Mouse (Mus musculus) gastrocnemius, postnatal 36 days (tissue): ENCODE measurements around the gene Tmco4. TPM values are rescaled to one million over a fixed set of nuclear protein-coding genes. Genes with fewer than 3 reads are reported as not detected.
A peak's percentile ranks its signal among the peaks of the same experiment; 100 is the strongest.
"Not testable (repeated sequence)": the region's sequence is repeated elsewhere in the genome, so short reads cannot be mapped to it uniquely, and the experiment has no call there.

ENCODE experiments used
- DNase-seq, 2 experiments: peaks; one replicate each; pipeline ENCODE4 v3.0.0; 2022
- intact Hi-C: fragments of 180-260 bp; cut with DNase I; formaldehyde crosslinking; loops from one replicate; pipeline ENCODE4 v1.15.1; 2025
- total RNA-seq, 2 experiments: library from RNA; stranded (reverse); gene quantifications; 2 replicates each; pipeline ENCODE4 v1.2.3; 2021

The Tmco4 gene
- total RNA-seq, 2 experiments from 2014 or later = 4.0 to 6.1 TPM

DNA sequence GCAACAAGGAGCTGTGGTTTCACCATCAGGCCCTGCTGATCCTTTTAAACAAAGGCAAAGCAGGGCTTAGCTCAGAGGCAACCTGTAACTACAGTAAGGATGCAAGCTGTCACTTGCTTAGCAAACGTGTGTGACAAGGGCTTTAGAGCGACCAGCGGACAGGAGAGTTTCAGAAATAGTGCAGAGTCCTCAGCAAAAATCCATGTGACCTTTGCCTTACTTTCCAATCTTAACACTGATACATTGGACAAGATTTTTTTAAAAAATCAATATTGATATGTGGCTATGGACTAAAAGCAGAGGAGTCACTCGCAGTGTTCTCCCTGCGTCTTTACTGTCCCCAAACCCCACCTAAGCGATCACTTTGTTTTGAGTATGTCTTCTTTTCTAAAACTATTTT, 1.3 kb upstream of the Tmco4 start:
- DNase-seq = no peak
- intact Hi-C loops = no loop called here

DNA sequence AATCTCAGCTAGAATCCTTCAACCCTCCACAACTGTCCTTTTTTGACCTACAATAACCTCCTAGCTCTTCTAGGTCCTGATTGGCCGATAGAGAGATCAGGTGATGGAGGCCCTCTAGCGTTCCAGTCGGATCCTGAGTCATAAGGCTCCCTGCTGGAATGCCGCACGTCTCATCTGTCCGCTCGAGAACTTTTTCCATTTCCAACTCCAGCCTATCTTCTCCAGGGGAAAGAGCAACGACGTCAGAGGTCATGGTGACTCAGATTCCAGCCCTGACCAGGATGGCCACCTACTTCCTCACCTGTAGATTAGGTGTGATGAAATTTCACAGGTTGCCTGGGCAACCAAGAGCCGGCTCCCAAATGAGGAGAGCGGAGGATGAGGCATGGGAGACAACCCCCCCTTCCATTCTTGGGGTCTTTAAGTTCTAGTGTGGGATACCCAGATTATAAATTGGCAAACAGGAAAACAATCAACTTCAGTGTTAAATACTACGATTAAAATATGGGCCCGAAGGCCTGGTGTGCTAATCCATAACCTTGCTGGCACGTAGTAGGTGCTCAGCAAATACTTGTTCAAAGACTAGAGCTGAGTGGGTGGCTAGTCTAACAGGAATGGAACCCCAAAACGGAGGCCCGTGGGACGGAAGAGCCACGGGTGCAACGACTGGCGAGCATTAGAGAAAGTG, 405 bp upstream of the Tmco4 start:
- intact Hi-C loops = no loop called here
- peak; percentile 59 to 61 for DNase-seq

- no peak for DNase-seq
- intact Hi-C loops = no loop called here
These were observed 1.0 kb downstream of the Tmco4 start for GRCm38 (mm10) chr4:138973719-138974115.

DNA sequence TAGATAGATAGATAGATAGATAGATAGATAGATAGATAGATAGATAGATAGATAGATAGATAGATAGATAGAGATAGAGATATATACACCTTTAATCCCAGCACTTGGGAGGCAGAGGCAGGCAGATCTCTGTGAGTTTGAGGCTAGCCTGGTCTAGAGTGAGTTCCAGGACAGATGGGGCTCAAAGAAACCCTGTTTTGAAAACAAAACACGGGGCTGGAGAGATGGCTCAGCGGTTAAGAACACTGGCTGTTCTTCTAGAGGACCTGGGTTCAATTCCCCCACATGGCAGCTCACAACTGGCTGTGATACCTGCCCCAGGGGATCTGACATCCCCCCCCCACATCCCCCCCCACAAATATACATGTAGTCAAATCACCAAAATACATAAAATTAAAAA, 1.9 kb downstream of the Tmco4 start:
- DNase-seq, intact Hi-C loops: not testable (repeated sequence)

DNA sequence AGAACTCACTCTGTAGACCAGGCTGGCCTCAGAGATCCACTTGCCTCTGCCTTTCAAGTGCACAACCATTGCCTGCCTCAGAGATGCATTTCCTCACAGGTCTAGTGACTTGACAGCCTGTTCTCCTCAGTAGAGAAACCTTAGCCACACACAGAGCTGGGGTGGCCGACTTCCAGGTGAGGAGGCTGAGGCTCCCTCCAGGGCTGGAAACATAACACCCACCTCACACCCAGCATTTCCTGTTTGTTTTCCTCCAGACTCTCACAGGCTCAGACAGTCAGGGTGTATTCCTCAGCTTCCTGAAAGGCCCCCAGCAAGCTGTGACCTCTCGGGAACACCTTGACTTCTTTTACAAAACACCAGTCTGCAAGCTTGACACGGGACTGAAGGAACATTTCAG, 2.5 kb downstream of the Tmco4 start:
- DNase-seq = peak in 1 of 2 experiments; percentile 38
- intact Hi-C loops = no loop called here

GRCm38 (mm10) chr4:138976046-138976445, 3.4 kb downstream of the Tmco4 start:
- DNase-seq = no peak
- intact Hi-C loops = no loop called here

- no peak for DNase-seq
- intact Hi-C loops = no loop called here
These were observed 7.3 kb downstream of the Tmco4 start for GRCm38 (mm10) chr4:138980021-138980420.

DNA sequence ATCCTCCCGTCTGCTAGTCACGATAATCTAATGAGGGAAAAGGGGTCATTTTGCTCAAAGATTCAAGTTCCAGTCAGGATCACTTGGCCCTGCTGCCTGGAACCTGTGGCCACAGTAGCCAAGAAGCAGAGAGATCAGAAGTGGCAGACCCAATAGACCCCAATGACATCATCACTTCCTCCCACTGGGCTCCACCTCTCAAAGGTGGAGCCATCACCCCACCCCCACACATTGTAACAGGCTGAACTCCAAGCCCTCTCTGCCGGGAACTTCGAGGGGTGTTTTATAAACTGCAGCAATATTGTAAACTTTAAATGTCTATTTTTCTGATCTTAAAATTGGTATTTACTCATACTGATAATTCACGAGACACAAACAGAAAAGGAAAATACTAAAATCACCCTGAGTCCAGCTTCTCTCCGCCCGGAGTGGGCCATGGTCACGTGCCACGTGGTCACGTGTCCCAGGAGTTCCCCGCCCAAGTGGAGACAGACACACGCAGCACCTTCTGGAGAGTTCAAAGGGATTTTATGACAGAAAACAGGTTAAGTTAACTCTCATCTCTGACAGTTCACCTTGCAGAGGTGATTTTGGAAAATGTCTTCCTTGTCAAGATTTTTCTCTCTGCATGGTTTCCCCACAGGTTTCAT, 8.2 kb downstream of the Tmco4 start:
- intact Hi-C loops = no loop called here

GRCm38 (mm10) chr4:138983422-138983821, 10.7 kb downstream of the Tmco4 start:
- intact Hi-C loops = no loop called here
- DNase-seq = no peak

More for the DNA sequence above, 8.2 kb downstream of the Tmco4 start:
- no peak for DNase-seq

GRCm38 (mm10) chr4:138984744-138985143, 12.1 kb downstream of the Tmco4 start:
- intact Hi-C loops = no loop called here

DNA sequence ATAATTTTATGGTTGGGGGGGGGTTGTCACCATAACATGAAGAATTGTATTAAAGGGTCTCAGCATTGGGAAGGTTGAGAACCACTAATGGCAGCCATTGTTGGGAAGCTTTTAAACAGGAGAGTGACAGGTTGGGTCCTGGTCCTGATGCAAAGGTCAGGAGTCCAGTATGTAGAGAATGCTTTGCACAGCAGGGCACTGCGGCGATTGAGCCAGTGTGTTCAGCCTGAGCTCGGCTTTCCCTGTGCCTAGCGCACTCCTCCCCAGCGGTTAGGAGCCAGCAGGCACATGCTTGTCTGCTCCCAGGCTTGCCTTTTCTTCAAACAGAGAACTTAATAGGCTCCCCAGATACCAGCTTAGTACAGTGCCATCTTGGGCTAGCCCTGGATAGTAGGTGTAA, 13.6 kb downstream of the Tmco4 start:
- no peak for DNase-seq
- intact Hi-C loops = no loop called here

More at GRCm38 (mm10) chr4:138984744-138985143, 12.1 kb downstream of the Tmco4 start:
- DNase-seq = no peak

- intact Hi-C loops = no loop called here
- DNase-seq = no peak
These were observed 21.7 kb downstream of the Tmco4 start for GRCm38 (mm10) chr4:138994389-138994788.

DNA sequence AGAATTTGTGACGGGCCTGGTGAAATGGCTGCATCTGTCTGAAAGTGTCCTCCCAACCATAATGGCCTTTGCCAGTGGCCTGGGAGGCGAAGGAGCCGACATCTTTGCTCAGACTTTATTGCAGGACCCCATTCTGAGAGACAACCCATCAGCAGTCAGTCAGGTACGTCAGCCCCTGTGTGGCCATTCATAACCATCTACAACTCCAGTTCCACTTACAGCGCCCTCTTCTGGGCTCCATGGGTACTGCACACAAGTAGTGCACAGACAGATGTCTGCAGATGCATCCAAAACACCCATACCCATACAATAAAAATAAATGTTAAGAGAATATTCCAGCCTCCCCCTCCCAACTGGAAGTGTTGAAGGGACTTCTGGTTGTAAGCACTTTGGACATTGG, 23.7 kb downstream of the Tmco4 start:
- no peak for DNase-seq
- intact Hi-C loops = loop anchor here (5.0 kb wide), 1 partner anchor 74 kb away; no protein-coding TSS in a partner anchor

- intact Hi-C loops = loop anchor here (5.0 kb wide), 1 partner anchor 75 kb away; no protein-coding TSS in a partner anchor
- DNase-seq = no peak
These were observed 24.4 kb downstream of the Tmco4 start for GRCm38 (mm10) chr4:138997121-138997520.

DNA sequence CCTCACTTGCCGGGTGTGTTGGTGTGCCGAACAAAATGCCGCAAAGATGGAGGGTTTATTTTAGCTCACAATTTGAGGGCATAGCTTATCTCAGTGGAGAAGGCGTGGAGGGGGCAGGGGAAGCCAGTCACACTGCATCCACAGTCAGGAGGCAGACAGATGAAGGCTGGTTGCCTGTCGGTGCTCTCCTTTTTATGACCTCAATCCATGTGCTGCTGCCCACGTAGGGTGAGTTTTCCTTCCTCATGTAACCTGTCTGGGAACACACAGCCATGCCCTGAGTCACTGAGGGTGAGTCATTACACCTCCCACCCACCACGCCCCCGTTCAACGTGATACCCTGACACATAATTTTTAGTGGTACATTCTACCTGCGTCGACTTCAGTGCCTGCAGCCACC, 25.9 kb downstream of the Tmco4 start:
- intact Hi-C loops = loop anchor here (5.0 kb wide), 1 partner anchor 76 kb away; no protein-coding TSS in a partner anchor
- DNase-seq = no peak

- no peak for DNase-seq
- intact Hi-C loops = no loop called here
These were observed 28.3 kb downstream of the Tmco4 start for GRCm38 (mm10) chr4:139001026-139001425.

GRCm38 (mm10) chr4:139001433-139001832, 28.7 kb downstream of the Tmco4 start:
- no peak for DNase-seq
- intact Hi-C loops = no loop called here

DNA sequence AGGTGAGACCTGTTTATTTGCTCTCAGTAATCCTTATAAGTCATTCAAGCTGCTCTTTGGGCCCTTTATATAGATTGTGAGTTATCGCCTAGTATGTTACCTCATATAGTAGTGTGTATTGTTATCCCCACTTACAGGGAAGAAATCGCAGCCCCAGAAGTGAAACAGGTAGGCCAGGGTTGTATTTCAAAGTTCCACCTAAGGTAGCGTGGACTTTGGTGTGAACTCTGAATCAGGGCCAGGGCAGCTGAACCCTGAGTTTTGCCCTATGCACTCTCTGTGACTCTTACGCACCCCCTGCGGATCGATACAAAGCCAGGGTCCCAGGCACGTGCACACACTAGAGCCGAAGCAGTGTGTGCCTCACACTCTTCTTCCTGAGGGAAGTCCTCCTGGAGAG, 31.4 kb downstream of the Tmco4 start:
- intact Hi-C loops = no loop called here
- DNase-seq = no peak

DNA sequence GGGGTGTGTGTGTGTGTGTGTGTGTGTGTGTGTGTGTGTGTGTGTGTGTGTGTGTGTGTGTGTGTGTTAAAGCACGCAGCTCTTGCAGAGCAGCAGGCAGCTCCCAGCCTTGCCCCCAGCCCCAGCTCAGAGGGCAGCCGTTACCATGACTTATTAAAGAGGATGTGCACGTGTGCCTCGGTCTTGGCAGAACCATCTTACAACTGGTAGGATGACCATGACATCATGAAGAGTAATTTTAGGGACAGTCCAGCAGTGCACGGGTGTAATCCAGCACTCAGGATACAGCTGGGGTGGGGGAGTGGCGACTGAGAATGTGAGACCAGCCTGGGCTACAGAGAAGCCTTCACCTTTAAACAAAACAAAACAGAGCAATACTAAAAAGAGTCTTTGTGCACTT, 32.5 kb downstream of the Tmco4 start:
- DNase-seq = no peak
- intact Hi-C loops = no loop called here

- intact Hi-C loops = no loop called here
These were observed 34.7 kb downstream of the Tmco4 start for GRCm38 (mm10) chr4:139007353-139007752.

GRCm38 (mm10) chr4:139007981-139008536, 35.4 kb downstream of the Tmco4 start:
- intact Hi-C loops = no loop called here
- no peak for DNase-seq

More at GRCm38 (mm10) chr4:139007353-139007752, 34.7 kb downstream of the Tmco4 start:
- DNase-seq = no peak
